Mouse (Mus musculus) fibroblast of lung, adult 2 months (primary cell): ENCODE results near the gene Pkig.
"Not testable (repeated sequence)": the region's sequence is repeated elsewhere in the genome, so short reads cannot be mapped to it uniquely, and the experiment has no call there.

Experiments used
- DNase-seq: peaks from one replicate; pipeline ENCODE4 v3.0.0-alpha.2; 2011; ENCODE audit warnings: low read depth

Pkig gene

GRCm38 (mm10) chr2:163685287-163685686, 27.1 kb downstream of the Pkig start:
- no peak for DNase-seq

- DNase-seq, result peak; percentile 61
Measured at GRCm38 (mm10) chr2:163685761-163686200, 27.6 kb downstream of the Pkig start.

GRCm38 (mm10) chr2:163686233-163686632, 28.0 kb downstream of the Pkig start:
- DNase-seq, result no peak

GRCm38 (mm10) chr2:163686886-163687285, 28.7 kb downstream of the Pkig start:
- DNase-seq, result no peak

- not testable (repeated sequence) for DNase-seq
Measured at GRCm38 (mm10) chr2:163688377-163688776, 30.2 kb downstream of the Pkig start.

- no peak for DNase-seq
Measured at GRCm38 (mm10) chr2:163689771-163690170, 31.6 kb downstream of the Pkig start.

GRCm38 (mm10) chr2:163690409-163691304, 32.5 kb downstream of the Pkig start:
- no peak for DNase-seq

GRCm38 (mm10) chr2:163691846-163692605, 33.8 kb downstream of the Pkig start:
- no peak for DNase-seq

- no peak for DNase-seq
Measured at GRCm38 (mm10) chr2:163692873-163693612, 34.9 kb downstream of the Pkig start.

- DNase-seq, result no peak
Measured at GRCm38 (mm10) chr2:163693716-163694314, 35.6 kb downstream of the Pkig start.

- DNase-seq, result no peak
Measured at GRCm38 (mm10) chr2:163696763-163697162, 38.6 kb downstream of the Pkig start.

- peak; percentile 76 for DNase-seq
Measured at GRCm38 (mm10) chr2:163697764-163698480, 39.7 kb downstream of the Pkig start.

GRCm38 (mm10) chr2:163699078-163699780, 41.0 kb downstream of the Pkig start:
- no peak for DNase-seq

GRCm38 (mm10) chr2:163702431-163702830, 44.2 kb downstream of the Pkig start:
- DNase-seq, result no peak

- DNase-seq, result no peak
Measured at GRCm38 (mm10) chr2:163702921-163703320, 44.7 kb downstream of the Pkig start.

GRCm38 (mm10) chr2:163703599-163704260, 45.5 kb downstream of the Pkig start:
- no peak for DNase-seq

- DNase-seq, result no peak
Measured at GRCm38 (mm10) chr2:163708321-163708720, 50.1 kb downstream of the Pkig start.

GRCm38 (mm10) chr2:163708763-163709250, 50.6 kb downstream of the Pkig start:
- DNase-seq, result no peak

GRCm38 (mm10) chr2:163710000-163710399, 51.8 kb downstream of the Pkig start:
- DNase-seq, result no peak
